Mouse (Mus musculus) E14TG2a.4 (cell line): ENCODE data around the gene Vcam1.

ENCODE experiments used
- CTCF ChIP-seq: conservative IDR thresholded peaks from 2 replicates; pipeline ENCODE4 v1.5.1; 2014; ENCODE audit warnings: low read length
- NANOG ChIP-seq: IDR thresholded peaks from 2 replicates; pipeline ENCODE4 v1.6.1; 2014; ENCODE audit warnings: borderline replicate concordance, low read length, mixed read lengths
- POU5F1 ChIP-seq: IDR thresholded peaks from 2 replicates; pipeline ENCODE4 v1.6.1; 2014; ENCODE audit warnings: low read length, borderline replicate concordance

DNA sequence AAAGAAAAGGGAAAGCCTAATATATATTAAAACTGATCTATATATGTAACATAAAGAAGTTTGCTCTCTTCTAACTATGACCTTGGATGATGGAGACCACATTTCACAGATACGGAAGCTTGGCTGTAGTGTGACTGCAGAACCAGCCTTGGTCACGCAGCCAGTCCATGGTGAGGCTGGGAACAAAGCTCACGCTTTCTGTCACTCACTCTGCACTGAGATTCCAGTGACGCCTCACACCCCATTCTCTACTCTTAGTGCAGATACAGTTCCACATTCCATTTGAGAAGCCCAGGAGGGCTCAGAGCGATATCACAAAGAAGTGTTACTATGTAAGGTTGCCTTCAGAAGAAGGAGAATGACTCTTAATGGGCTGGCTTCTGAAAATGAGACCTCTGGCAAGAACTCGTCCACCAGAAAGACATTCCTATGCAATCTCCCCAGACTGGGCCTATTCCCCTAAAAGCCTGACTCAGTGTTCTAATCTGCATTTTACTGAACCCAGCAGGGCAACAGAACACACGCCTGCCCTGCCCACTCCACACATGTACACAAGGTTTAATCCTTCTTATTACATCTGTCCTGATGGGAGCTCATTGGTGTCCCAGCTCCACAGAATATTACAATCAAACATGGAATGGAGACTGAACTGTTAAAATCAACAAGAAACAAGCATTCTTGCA, 2.8 kb downstream of the Vcam1 start:
- TF ChIP-seq POU5F1 (no peak), CTCF (no peak), NANOG (no peak)
